Mouse (Mus musculus): ENCODE data around the gene Gm20737. TPM values are rescaled to one million over a fixed set of nuclear protein-coding genes. Genes with fewer than 3 reads are reported as not detected.

The Gm20737 gene
- polyA plus RNA-seq (2015; fragmentation: Nextera tagmentation; extraction: Ambion mirVana) = not detected in 2 replicates

DNA sequence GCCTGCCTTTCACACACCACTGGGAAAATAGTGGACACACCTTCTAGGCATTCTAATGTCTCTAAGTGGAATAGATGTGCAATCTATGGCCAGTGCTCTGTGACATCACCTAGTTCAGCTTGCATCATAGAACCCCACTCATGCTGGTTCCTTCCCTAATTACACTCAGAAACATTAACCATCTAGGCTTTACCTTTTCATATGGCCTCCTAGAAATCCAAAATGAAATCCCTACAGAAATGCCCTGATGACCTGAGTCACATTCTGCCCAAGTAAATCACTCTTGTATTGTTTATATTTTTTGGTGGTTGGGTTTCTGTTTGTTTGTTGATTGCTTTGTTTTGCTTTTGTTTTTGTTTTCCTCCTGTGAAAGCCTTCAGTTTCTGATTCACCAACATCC is at the start of gene Gm20737:
Gene Gm20737, minus strand, starts transcription at position 101 of the 400 bp plus-strand sequence.

DNA sequence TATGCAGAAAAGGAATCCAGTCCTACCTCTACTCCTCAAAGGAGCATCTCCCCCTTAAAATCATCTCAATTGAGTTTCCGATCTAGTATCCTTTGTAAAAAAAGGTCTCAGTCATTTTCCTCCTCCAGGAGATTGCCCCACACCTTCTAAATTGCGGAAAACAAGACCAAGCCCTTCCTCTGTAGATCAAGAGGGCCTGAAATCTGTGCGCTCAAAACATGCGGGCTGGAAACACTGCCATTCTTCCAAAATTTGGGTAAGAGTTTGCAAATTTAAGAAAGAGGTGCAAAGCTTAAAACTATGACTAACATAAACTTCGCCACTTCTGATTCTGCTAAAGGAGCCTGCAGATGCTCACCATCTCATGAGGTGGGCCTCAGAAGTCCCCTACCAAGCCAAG is 17.3 kb upstream of the Gm20737 start, which contains the start of gene Gm21775:
Gene Gm21775, plus strand, starts transcription at position 301 of the 400 bp plus-strand sequence.

Other genes starting within 250 kb of the Gm20737 start
- not detected in 2 replicates for gene Gm20834, start 211.5 kb downstream of the Gm20737 start, polyA plus RNA-seq (2015; fragmentation: Nextera tagmentation; extraction: Ambion mirVana)
- gene Gm28510, start 123.3 kb downstream of the Gm20737 start, polyA plus RNA-seq (2015; fragmentation: Nextera tagmentation; extraction: Ambion mirVana) = not detected in 2 replicates
- not detected in 2 replicates for gene Gm21775, start 17.4 kb upstream of the Gm20737 start, polyA plus RNA-seq (2015; fragmentation: Nextera tagmentation; extraction: Ambion mirVana)
- gene Gm21900, start 80.3 kb upstream of the Gm20737 start, polyA plus RNA-seq (2015; fragmentation: Nextera tagmentation; extraction: Ambion mirVana) = not detected in 2 replicates
- gene Gm20777, start 216.4 kb upstream of the Gm20737 start, polyA plus RNA-seq (2015; fragmentation: Nextera tagmentation; extraction: Ambion mirVana) = not detected in 2 replicates

Measured in skeletal muscle tissue, postnatal 0 days (tissue).